Mouse (Mus musculus) lung, adult 2 months (tissue): Measurements from ENCODE around the gene Slc5a2.

Source experiments
- CTCF ChIP-seq: fragments of 200-500 bp; IDR thresholded peaks from 2 replicates; pipeline ENCODE4 v1.5.1; 2011; ENCODE audit warnings: mild to moderate bottlenecking, low read length, control low read depth; ENCODE audit not compliant: insufficient read depth
- POLR2A ChIP-seq: fragments of 200-500 bp; IDR thresholded peaks from 2 replicates; pipeline ENCODE4 v1.6.1; 2011; ENCODE audit warnings: low read depth, mild to moderate bottlenecking, control low read depth, low read length, borderline replicate concordance; ENCODE audit errors: extremely low read depth

- peak; percentile 37; the same call in 1 of the 2 replicates for TF ChIP-seq POLR2A
- peak; percentile 53 for TF ChIP-seq CTCF
Measured at GRCm38 (mm10) chr7:128247443-128247842, 18.0 kb upstream of the Slc5a2 start.
